Mouse (Mus musculus): ENCODE measurements around the gene Pcif1. TPM values are rescaled to one million over a fixed set of nuclear protein-coding genes. Genes with fewer than 3 reads are reported as not detected.
A peak's percentile ranks its signal among the peaks of the same experiment; 100 is the strongest.

Gene Pcif1
- polyA plus RNA-seq, 1 experiment from 2014 or later = 44.0 TPM

GRCm38 (mm10) chr2:164891056-164891834 is 12.1 kb downstream of the Pcif1 start:
- no peaks in the 10 kb centered on the region for H3K27me3 ChIP-seq (replicated peaks; ENCODE audit: control insufficient read depth, insufficient read depth, low read length)
- no peak overlapping the region for H3K4me3 ChIP-seq (ENCODE audit: low read depth, low read length)
- no peak overlapping the region for H3K9ac ChIP-seq (ENCODE audit: low read depth, low read length)
- H3K9me3 ChIP-seq (ENCODE audit: control insufficient read depth) = no peaks in the 10 kb centered on the region
- H3K4me1 ChIP-seq (replicated peaks; ENCODE audit: control insufficient read depth, insufficient read depth, low read length) = peaks cover 18% of the 10 kb centered on the region
- H3K4me2 ChIP-seq (replicated peaks; ENCODE audit: low read depth) = no peak overlapping the region
- WGBS = 69% methylated on average over 13 of the region's 13 CpGs
- TF ChIP-seq CTCF (IDR thresholded peaks at IDR 0.05; ENCODE audit: low read depth) = no peak
- peak overlapping the region; percentile 35; the same call in 1 of the 2 replicates for H3K27ac ChIP-seq (ENCODE audit: low read depth, low read length)
- no peak for ATAC-seq
- peaks cover 100% of the 10 kb centered on the region for H3K36me3 ChIP-seq (ENCODE audit: control insufficient read depth, insufficient read depth)

GRCm38 (mm10) chr2:164891908-164892695 is 13.0 kb downstream of the Pcif1 start:
- Histone ChIP-seq H3K4me2 (replicated peaks; ENCODE audit: low read depth) (no peak overlapping the region), H3K27ac (ENCODE audit: low read depth, low read length) (peak overlapping the region; percentile 35; the same call in 1 of the 2 replicates), H3K36me3 (ENCODE audit: control insufficient read depth, insufficient read depth) (peaks cover 100% of the 10 kb centered on the region), H3K4me3 (ENCODE audit: low read depth, low read length) (no peak overlapping the region), H3K9ac (ENCODE audit: low read depth, low read length) (no peak overlapping the region), H3K9me3 (ENCODE audit: control insufficient read depth) (no peaks in the 10 kb centered on the region), H3K27me3 (replicated peaks; ENCODE audit: control insufficient read depth, insufficient read depth, low read length) (no peaks in the 10 kb centered on the region), H3K4me1 (replicated peaks; ENCODE audit: control insufficient read depth, insufficient read depth, low read length) (peaks cover 18% of the 10 kb centered on the region)
- 87% methylated on average over 15 of the region's 15 CpGs for WGBS
- ATAC-seq = no peak
- TF ChIP-seq CTCF (IDR thresholded peaks at IDR 0.05; ENCODE audit: low read depth) = no peak

GRCm38 (mm10) chr2:164892696-164893216 is 13.7 kb downstream of the Pcif1 start:
- ATAC-seq = no peak

GRCm38 (mm10) chr2:164894048-164894447 is 14.9 kb downstream of the Pcif1 start:
- H3K4me3 ChIP-seq (ENCODE audit: low read depth, low read length) = no peak overlapping the region
- H3K9ac ChIP-seq (ENCODE audit: low read depth, low read length) = no peak overlapping the region
- H3K4me2 ChIP-seq (replicated peaks; ENCODE audit: low read depth) = no peak overlapping the region
- WGBS = 55% methylated on average over 5 of the region's 5 CpGs
- H3K36me3 ChIP-seq (ENCODE audit: control insufficient read depth, insufficient read depth) = peaks cover 100% of the 10 kb centered on the region
- no peak overlapping the region for H3K27ac ChIP-seq (ENCODE audit: low read depth, low read length)
- H3K27me3 ChIP-seq (replicated peaks; ENCODE audit: control insufficient read depth, insufficient read depth, low read length) = no peaks in the 10 kb centered on the region
- peak; percentile 42 for TF ChIP-seq CTCF (IDR thresholded peaks at IDR 0.05; ENCODE audit: low read depth)
- H3K4me1 ChIP-seq (replicated peaks; ENCODE audit: control insufficient read depth, insufficient read depth, low read length) = peaks cover 16% of the 10 kb centered on the region
- ATAC-seq = no peak
- H3K9me3 ChIP-seq (ENCODE audit: control insufficient read depth) = no peaks in the 10 kb centered on the region

More at GRCm38 (mm10) chr2:164892696-164893216, 13.7 kb downstream of the Pcif1 start:
- H3K27me3 ChIP-seq (replicated peaks; ENCODE audit: control insufficient read depth, insufficient read depth, low read length) = no peaks in the 10 kb centered on the region
- TF ChIP-seq CTCF (IDR thresholded peaks at IDR 0.05; ENCODE audit: low read depth) = no peak
- 0 out of 2 replicates have a peak overlapping the region, but pooled peaks have one; percentile 35 for H3K27ac ChIP-seq (ENCODE audit: low read depth, low read length)
- H3K4me3 ChIP-seq (ENCODE audit: low read depth, low read length) = no peak overlapping the region
- WGBS = 93% methylated on average over 6 of the region's 6 CpGs
- no peak overlapping the region for H3K4me2 ChIP-seq (replicated peaks; ENCODE audit: low read depth)
- H3K9ac ChIP-seq (ENCODE audit: low read depth, low read length) = no peak overlapping the region
- H3K4me1 ChIP-seq (replicated peaks; ENCODE audit: control insufficient read depth, insufficient read depth, low read length) = peaks cover 18% of the 10 kb centered on the region
- peaks cover 100% of the 10 kb centered on the region for H3K36me3 ChIP-seq (ENCODE audit: control insufficient read depth, insufficient read depth)
- H3K9me3 ChIP-seq (ENCODE audit: control insufficient read depth) = no peaks in the 10 kb centered on the region

- no peak overlapping the region for H3K4me3 ChIP-seq (ENCODE audit: low read depth, low read length)
- no peaks in the 10 kb centered on the region for H3K27me3 ChIP-seq (replicated peaks; ENCODE audit: control insufficient read depth, insufficient read depth, low read length)
- 73% methylated on average over 1 of the region's 1 CpGs for WGBS
- 0 out of 2 replicates have a peak overlapping the region, but pooled peaks have one; percentile 28 for H3K27ac ChIP-seq (ENCODE audit: low read depth, low read length)
- peaks cover 10% of the 10 kb centered on the region; the same call in 1 of the 2 replicates for H3K4me1 ChIP-seq (replicated peaks; ENCODE audit: control insufficient read depth, insufficient read depth, low read length)
- no peak for ATAC-seq
- no peaks in the 10 kb centered on the region for H3K9me3 ChIP-seq (ENCODE audit: control insufficient read depth)
- H3K36me3 ChIP-seq (ENCODE audit: control insufficient read depth, insufficient read depth) = peaks cover 100% of the 10 kb centered on the region
- H3K9ac ChIP-seq (ENCODE audit: low read depth, low read length) = no peak overlapping the region
- no peak overlapping the region for H3K4me2 ChIP-seq (replicated peaks; ENCODE audit: low read depth)
- peak; percentile 38; the same call in 1 of the 2 replicates for TF ChIP-seq CTCF (IDR thresholded peaks at IDR 0.05; ENCODE audit: low read depth)
Measured at GRCm38 (mm10) chr2:164894644-164895043, 15.5 kb downstream of the Pcif1 start.

- no peak overlapping the region for H3K9ac ChIP-seq (ENCODE audit: low read depth, low read length)
- H3K4me1 ChIP-seq (replicated peaks; ENCODE audit: control insufficient read depth, insufficient read depth, low read length) = no peaks in the 10 kb centered on the region; the same call in 1 of the 2 replicates
- WGBS = 97% methylated on average over 6 of the region's 6 CpGs
- no peak overlapping the region for H3K4me2 ChIP-seq (replicated peaks; ENCODE audit: low read depth)
- TF ChIP-seq CTCF (IDR thresholded peaks at IDR 0.05; ENCODE audit: low read depth) = no peak
- ATAC-seq = no peak
- H3K36me3 ChIP-seq (ENCODE audit: control insufficient read depth, insufficient read depth) = peaks cover 100% of the 10 kb centered on the region
- no peak overlapping the region for H3K27ac ChIP-seq (ENCODE audit: low read depth, low read length)
- H3K27me3 ChIP-seq (replicated peaks; ENCODE audit: control insufficient read depth, insufficient read depth, low read length) = no peaks in the 10 kb centered on the region
- no peaks in the 10 kb centered on the region for H3K9me3 ChIP-seq (ENCODE audit: control insufficient read depth)
- no peak overlapping the region for H3K4me3 ChIP-seq (ENCODE audit: low read depth, low read length)
Measured at GRCm38 (mm10) chr2:164895885-164896284, 16.8 kb downstream of the Pcif1 start.

Data from intestine, postnatal 0 days (tissue).